ENCODE assay signal across 18 mouse cellular contexts in genomic region chr1:86245301-86246085, GRCm38 (mm10). TPM values are rescaled to one million over a fixed set of nuclear protein-coding genes. Genes with fewer than 3 reads are reported as not detected.
DNase-seq lines count a peak whose midpoint lies in the region; ATAC-seq and TF ChIP-seq lines count a peak whose summit lies in the region.
"Had no signal": no experiment of that assay in that cellular context is flagged by ENCODE, and none has a peak within 500 bp of the region (broad histone marks: within the 10 kb centered on the region; RNA-seq: fewer than 3 reads in every experiment).

No protein-coding gene starts in this region.

- intact Hi-C loops in left cerebral cortex, postnatal 10 days (cut with DNase I) = no loop called here
- intact Hi-C loops in left cerebral cortex, postnatal 25 days (cut with DNase I) = no loop called here
- intact Hi-C loops in gastrocnemius, adult 2 months (cut with DNase I) = no loop called here

- peak; percentile 86 for ATAC-seq in megakaryocyte progenitor cell, adult 5-6 weeks (replicated peaks; ENCODE audit: poor library complexity)
- no peak for ATAC-seq in erythroid progenitor cell, adult 5-6 weeks (replicated peaks; ENCODE audit: low FRiP score, poor library complexity, severe bottlenecking)
- ATAC-seq: hindbrain, postnatal 0 days had no signal

- DNase-seq in left cerebral cortex, adult 18-20 months (ENCODE audit: low spot score in 2 of 2) = peak; percentile 55 to 59
- no peak for DNase-seq in left cerebral cortex, postnatal 10 days (ENCODE audit: extremely low spot score in 1 of 2, low spot score in 2 of 2)
- peak; percentile 77 for DNase-seq in c-Kit-positive CD71-positive TER-119-negative erythroid progenitor cells, embryonic 14.5 days (ENCODE audit: low read depth)
- DNase-seq in left cerebral cortex, postnatal 25 days (ENCODE audit: low spot score in 2 of 2) = peak; percentile 37 to 79
- DNase-seq in gastrocnemius, adult 2 months = no peak
- DNase-seq: cerebellum, postnatal 10 days; heart, adult 2 months; heart, postnatal 10 days; kidney, adult 8-10 months; lung, postnatal 4 days; retina, postnatal 1 day had no signal

- no peak for TF ChIP-seq CTCF in gastrocnemius, adult 2 months (IDR thresholded peaks at IDR 0.05)

- no peak overlapping the region for H3K4me3 ChIP-seq in gastrocnemius, adult 2 months
- H3K4me3 ChIP-seq: embryonic facial prominence, embryonic 10.5 days; heart, adult 2 months; neural tube, embryonic 13.5 days had no signal

- no peak overlapping the region for H3K27ac ChIP-seq in gastrocnemius, adult 2 months
- H3K27ac ChIP-seq: embryonic facial prominence, embryonic 10.5 days; heart, adult 2 months; hindbrain, postnatal 0 days; neural tube, embryonic 13.5 days had no signal

RNA-seq across cellular contexts. Expression of gene B3gnt7, which starts 57.1 kb away (rescaled TPM):
- 1 to 10 TPM in 1 of 2 experiments, under 1 TPM in 1; 0.77 to 1.1 TPM for total RNA-seq in left cerebral cortex, adult 18-20 months (2021)
- total RNA-seq in left cerebral cortex, postnatal 10 days (2021) = 1 to 10 TPM; 2.4 to 3.1 TPM
- total RNA-seq in left cerebral cortex, postnatal 25 days (2021) = 1 to 10 TPM; 1.2 to 1.4 TPM
- 0.90 and 1.1 TPM in 2 replicates for total RNA-seq in megakaryocyte progenitor cell, adult 5-6 weeks (2015)
- 0.47 and 0.83 TPM in 2 replicates for total RNA-seq in megakaryocyte progenitor cell, adult 5-6 weeks (2017)
- not detected for total RNA-seq in gastrocnemius, adult 2 months (2021)
- 1.4 TPM in 1 of 2 replicates, not detected in the other for total RNA-seq in erythroid progenitor cell, adult 5-6 weeks (2015; ENCODE audit: low replicate concordance)
- total RNA-seq in erythroid progenitor cell, adult 5-6 weeks (2017; ENCODE audit: low replicate concordance) = not detected in 2 replicates
- total RNA-seq: gastrocnemius, adult 8-10 months; liver, adult 2 months had no signal

Comparison
In these comparisons a context has a peak if more than half of its experiments do, and no peak if none do; other contexts are left out.
1. DNase-seq: peak in left cerebral cortex, adult 18-20 months (2 of 2), c-Kit-positive CD71-positive TER-119-negative erythroid progenitor cells, embryonic 14.5 days (single experiment) and left cerebral cortex, postnatal 25 days (2 of 2); none in left cerebral cortex, postnatal 10 days (0 of 2) and gastrocnemius, adult 2 months (single experiment).